Mouse (Mus musculus) adrenal gland, postnatal 10 days (tissue): ENCODE results near the gene Pcp4l1. TPM values are rescaled to one million over a fixed set of nuclear protein-coding genes. Genes with fewer than 3 reads are reported as not detected.
A peak's percentile ranks its signal among the peaks of the same experiment; 100 is the strongest.
"Not testable (repeated sequence)": the region's sequence is repeated elsewhere in the genome, so short reads cannot be mapped to it uniquely, and the experiment has no call there.

ENCODE experiments used
- DNase-seq: peaks from one replicate; pipeline ENCODE4 v3.0.0; 2021; ENCODE audit warnings: mixed read lengths
- total RNA-seq, 2 experiments: library from RNA; stranded (reverse); gene quantifications; 2 replicates each; pipeline ENCODE4 v1.2.3; 2021

The Pcp4l1 gene
- total RNA-seq, 2 experiments from 2014 or later, result 28.0 to 30.7 TPM

- DNase-seq, result no peak
Observed at GRCm38 (mm10) chr1:171187851-171188700, 8.0 kb downstream of the Pcp4l1 start.

- DNase-seq, result no peak
Observed at GRCm38 (mm10) chr1:171185655-171186054, 10.4 kb downstream of the Pcp4l1 start.

- no peak for DNase-seq
Observed at GRCm38 (mm10) chr1:171184314-171184713, 11.8 kb downstream of the Pcp4l1 start.

GRCm38 (mm10) chr1:171183620-171184019, 12.4 kb downstream of the Pcp4l1 start:
- no peak for DNase-seq

GRCm38 (mm10) chr1:171183025-171183424, 13.0 kb downstream of the Pcp4l1 start:
- DNase-seq, result no peak

- no peak for DNase-seq
Observed at GRCm38 (mm10) chr1:171179487-171180171, 16.4 kb downstream of the Pcp4l1 start.

GRCm38 (mm10) chr1:171172779-171173178, 23.3 kb downstream of the Pcp4l1 start:
- DNase-seq, result no peak

- no peak for DNase-seq
Observed at GRCm38 (mm10) chr1:171171138-171171537, 24.9 kb downstream of the Pcp4l1 start.

GRCm38 (mm10) chr1:171169913-171170312, 26.2 kb downstream of the Pcp4l1 start:
- no peak for DNase-seq

GRCm38 (mm10) chr1:171168906-171169305, 27.2 kb downstream of the Pcp4l1 start:
- DNase-seq, result no peak

GRCm38 (mm10) chr1:171165629-171166345, 30.3 kb downstream of the Pcp4l1 start:
- no peak for DNase-seq

GRCm38 (mm10) chr1:171164258-171164657, 31.8 kb downstream of the Pcp4l1 start:
- no peak for DNase-seq

GRCm38 (mm10) chr1:171162526-171162925, 33.5 kb downstream of the Pcp4l1 start:
- DNase-seq, result no peak

- DNase-seq, result peak; percentile 45
Observed at GRCm38 (mm10) chr1:171159485-171159975, 36.5 kb downstream of the Pcp4l1 start.

GRCm38 (mm10) chr1:171157965-171158364, 38.1 kb downstream of the Pcp4l1 start:
- DNase-seq, result no peak

- no peak for DNase-seq
Observed at GRCm38 (mm10) chr1:171156644-171157043, 39.4 kb downstream of the Pcp4l1 start.

GRCm38 (mm10) chr1:171151966-171152365, 44.1 kb downstream of the Pcp4l1 start:
- no peak for DNase-seq

GRCm38 (mm10) chr1:171150838-171151391, 45.2 kb downstream of the Pcp4l1 start:
- no peak for DNase-seq

GRCm38 (mm10) chr1:171149974-171150760, 45.9 kb downstream of the Pcp4l1 start, which contains the start of the genes Sdhc and Mpz:
Sdhc (minus strand) TSS chr1:171150603.
Mpz (plus strand) TSS chr1:171150711.
- peak; percentile 97 for DNase-seq

GRCm38 (mm10) chr1:171142981-171143380, 53.1 kb downstream of the Pcp4l1 start:
- DNase-seq, result not testable (repeated sequence)

GRCm38 (mm10) chr1:171137486-171138155, 58.4 kb downstream of the Pcp4l1 start:
- DNase-seq, result not testable (repeated sequence)
